Mouse (Mus musculus): ENCODE measurements around the gene Ism1. TPM values are rescaled to one million over a fixed set of nuclear protein-coding genes. Genes with fewer than 3 reads are reported as not detected.

Ism1 gene
- polyA plus RNA-seq (2012; rRNA removed) (0.02 and 0.04 TPM in 2 replicates), polyA plus RNA-seq (2014; fragmentation: Nextera tagmentation; extraction: Ambion mirVana) (not detected in 2 replicates)

GRCm38 (mm10) chr2:139677809-139678274 lies at the start of gene Ism1:
Ism1 (plus strand) TSS chr2:139678178.
- TF ChIP-seq CTCF (IDR thresholded peaks at IDR 0.05; ENCODE audit: low read depth) (no peak), EP300 (IDR thresholded peaks at IDR 0.05; ENCODE audit: low read depth) (no peak)
- WGBS (ENCODE audit: insufficient replicate concordance), result under 1% methylated on average over 31 of the region's 39 CpGs
- H3K27me3 ChIP-seq (ENCODE audit: control insufficient read depth, insufficient read depth, low read length), result peaks cover 43% of the 10 kb centered on the region
- no peaks in the 10 kb centered on the region for H3K9me3 ChIP-seq (ENCODE audit: control insufficient read depth, low read length)
- no peaks in the 10 kb centered on the region for H3K36me3 ChIP-seq (replicated peaks; ENCODE audit: control insufficient read depth, insufficient read depth, low read depth)
- H3K4me3 ChIP-seq (ENCODE audit: insufficient read depth in 1 of 2, low read depth in 2 of 2, low read length in 2 of 2), result peak within 1 kb of the TSS; percentile 33 to 52
- no peak within 1 kb of the TSS for H3K9ac ChIP-seq (replicated peaks)
- H3K4me2 ChIP-seq (ENCODE audit: low read depth), result peak within 1 kb of the TSS; percentile 60
- H3K4me1 ChIP-seq (replicated peaks; ENCODE audit: control insufficient read depth in 2 of 2, insufficient read depth in 2 of 2, low read length in 1 of 2), result no peaks in the 10 kb centered on the region
- no peak within 1 kb of the TSS for H3K27ac ChIP-seq
- no peak for DNase-seq (ENCODE audit: low read depth in 3 of 3, low spot score in 3 of 3)
- ATAC-seq (ENCODE audit: insufficient read depth), result peak; percentile 43

GRCm38 (mm10) chr2:139628731-139629130 lies 49.2 kb upstream of the Ism1 start:
- Histone ChIP-seq H3K36me3 (replicated peaks; ENCODE audit: control insufficient read depth, insufficient read depth, low read depth) (no peaks in the 10 kb centered on the region), H3K27me3 (ENCODE audit: control insufficient read depth, insufficient read depth, low read length) (no peaks in the 10 kb centered on the region), H3K4me2 (ENCODE audit: low read depth) (no peak overlapping the region), H3K27ac (no peak overlapping the region), H3K9ac (replicated peaks) (no peak overlapping the region), H3K4me1 (replicated peaks; ENCODE audit: control insufficient read depth in 2 of 2, insufficient read depth in 2 of 2, low read length in 1 of 2) (no peaks in the 10 kb centered on the region), H3K4me3 (ENCODE audit: insufficient read depth in 1 of 2, low read depth in 2 of 2, low read length in 2 of 2) (no peak overlapping the region), H3K9me3 (ENCODE audit: control insufficient read depth, low read length) (no peaks in the 10 kb centered on the region)
- TF ChIP-seq EP300 (IDR thresholded peaks at IDR 0.05; ENCODE audit: low read depth), result no peak
- TF ChIP-seq CTCF (IDR thresholded peaks at IDR 0.05; ENCODE audit: low read depth), result no peak
- ATAC-seq (ENCODE audit: insufficient read depth) (no peak), DNase-seq (ENCODE audit: low read depth in 3 of 3, low spot score in 3 of 3) (no peak)
- WGBS (ENCODE audit: insufficient replicate concordance), result 52% methylated on average over 4 of the region's 4 CpGs

GRCm38 (mm10) chr2:139629653-139630052 lies 48.3 kb upstream of the Ism1 start:
- TF ChIP-seq CTCF (IDR thresholded peaks at IDR 0.05; ENCODE audit: low read depth) (no peak), EP300 (IDR thresholded peaks at IDR 0.05; ENCODE audit: low read depth) (no peak)
- Histone ChIP-seq H3K4me2 (ENCODE audit: low read depth) (no peak overlapping the region), H3K27me3 (ENCODE audit: control insufficient read depth, insufficient read depth, low read length) (no peaks in the 10 kb centered on the region), H3K9ac (replicated peaks) (no peak overlapping the region), H3K36me3 (replicated peaks; ENCODE audit: control insufficient read depth, insufficient read depth, low read depth) (no peaks in the 10 kb centered on the region), H3K4me1 (replicated peaks; ENCODE audit: control insufficient read depth in 2 of 2, insufficient read depth in 2 of 2, low read length in 1 of 2) (no peaks in the 10 kb centered on the region), H3K9me3 (ENCODE audit: control insufficient read depth, low read length) (no peaks in the 10 kb centered on the region), H3K4me3 (ENCODE audit: insufficient read depth in 1 of 2, low read depth in 2 of 2, low read length in 2 of 2) (no peak overlapping the region), H3K27ac (no peak overlapping the region)
- ATAC-seq (ENCODE audit: insufficient read depth) (no peak), DNase-seq (ENCODE audit: low read depth in 3 of 3, low spot score in 3 of 3) (no peak)
- WGBS (ENCODE audit: insufficient replicate concordance), result 84% methylated on average over 3 of the region's 3 CpGs

- TF ChIP-seq EP300 (IDR thresholded peaks at IDR 0.05; ENCODE audit: low read depth) (no peak), CTCF (IDR thresholded peaks at IDR 0.05; ENCODE audit: low read depth) (no peak)
- Histone ChIP-seq H3K27ac (no peak overlapping the region), H3K4me3 (ENCODE audit: insufficient read depth in 1 of 2, low read depth in 2 of 2, low read length in 2 of 2) (no peak overlapping the region), H3K4me1 (replicated peaks; ENCODE audit: control insufficient read depth in 2 of 2, insufficient read depth in 2 of 2, low read length in 1 of 2) (no peaks in the 10 kb centered on the region), H3K36me3 (replicated peaks; ENCODE audit: control insufficient read depth, insufficient read depth, low read depth) (no peaks in the 10 kb centered on the region), H3K9ac (replicated peaks) (no peak overlapping the region), H3K9me3 (ENCODE audit: control insufficient read depth, low read length) (no peaks in the 10 kb centered on the region), H3K4me2 (ENCODE audit: low read depth) (no peak overlapping the region), H3K27me3 (ENCODE audit: control insufficient read depth, insufficient read depth, low read length) (no peaks in the 10 kb centered on the region)
- no peak for DNase-seq (ENCODE audit: low read depth in 3 of 3, low spot score in 3 of 3)
- 56% methylated on average over 4 of the region's 4 CpGs for WGBS (ENCODE audit: insufficient replicate concordance)
- no peak for ATAC-seq (ENCODE audit: insufficient read depth)
These were observed 43.5 kb upstream of the Ism1 start for GRCm38 (mm10) chr2:139634506-139634905.

- 32% methylated on average over 2 of the region's 2 CpGs for WGBS (ENCODE audit: insufficient replicate concordance)
- no peaks in the 10 kb centered on the region for H3K27me3 ChIP-seq (ENCODE audit: control insufficient read depth, insufficient read depth, low read length)
- ATAC-seq (ENCODE audit: insufficient read depth), result no peak
- TF ChIP-seq CTCF (IDR thresholded peaks at IDR 0.05; ENCODE audit: low read depth) (no peak), EP300 (IDR thresholded peaks at IDR 0.05; ENCODE audit: low read depth) (no peak)
- H3K9ac ChIP-seq (replicated peaks), result no peak overlapping the region
- DNase-seq (ENCODE audit: low read depth in 3 of 3, low spot score in 3 of 3), result no peak
- no peak overlapping the region for H3K4me3 ChIP-seq (ENCODE audit: insufficient read depth in 1 of 2, low read depth in 2 of 2, low read length in 2 of 2)
- H3K4me2 ChIP-seq (ENCODE audit: low read depth), result no peak overlapping the region
- H3K9me3 ChIP-seq (ENCODE audit: control insufficient read depth, low read length), result no peaks in the 10 kb centered on the region
- no peaks in the 10 kb centered on the region for H3K4me1 ChIP-seq (replicated peaks; ENCODE audit: control insufficient read depth in 2 of 2, insufficient read depth in 2 of 2, low read length in 1 of 2)
- H3K36me3 ChIP-seq (replicated peaks; ENCODE audit: control insufficient read depth, insufficient read depth, low read depth), result no peaks in the 10 kb centered on the region
- H3K27ac ChIP-seq, result no peak overlapping the region
These were observed 40.1 kb upstream of the Ism1 start for GRCm38 (mm10) chr2:139637861-139638260.
